Mouse (Mus musculus): ENCODE measurements around the gene Cpxm2.

Gene Cpxm2

DNA sequence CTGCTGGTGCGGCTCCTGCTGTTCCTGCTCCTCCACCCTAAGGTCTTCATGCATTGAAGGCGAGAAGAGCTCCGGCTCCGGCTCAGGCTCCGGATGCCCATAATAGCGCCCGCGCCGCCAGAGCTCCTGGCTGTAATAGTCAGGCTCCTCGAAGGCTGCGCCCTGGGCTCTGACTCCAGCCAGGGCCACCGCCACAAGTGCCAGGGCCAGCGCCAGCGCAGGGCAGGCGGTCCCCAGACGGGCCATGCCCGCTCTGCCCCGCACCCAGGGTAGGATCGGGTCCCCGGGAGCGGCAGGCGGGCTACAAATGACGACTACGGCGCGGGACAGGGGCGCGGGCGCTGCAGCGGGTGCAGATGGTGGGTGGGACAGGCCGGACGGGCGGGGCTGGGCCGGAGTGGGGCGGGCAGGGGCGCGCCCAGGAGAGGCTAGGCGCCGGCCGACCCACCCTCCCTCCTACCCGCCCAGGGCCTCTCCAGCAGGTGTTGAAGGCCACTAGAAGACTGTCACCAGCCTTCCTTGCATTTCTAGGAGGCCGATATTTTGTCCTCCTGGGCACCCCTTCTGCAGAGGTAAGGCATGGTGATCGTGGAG is at the start of gene Cpxm2:
Gene Cpxm2, minus strand, starts transcription at position 372 of the 594 bp plus-strand sequence.
- peak; percentile 28 for DNase-seq

GRCm38 (mm10) chr7:132204073-132204612 is 49.6 kb upstream of the Cpxm2 start:
- no peak for DNase-seq

- DNase-seq = no peak
These were observed 45.1 kb upstream of the Cpxm2 start for GRCm38 (mm10) chr7:132199686-132200085.

DNA sequence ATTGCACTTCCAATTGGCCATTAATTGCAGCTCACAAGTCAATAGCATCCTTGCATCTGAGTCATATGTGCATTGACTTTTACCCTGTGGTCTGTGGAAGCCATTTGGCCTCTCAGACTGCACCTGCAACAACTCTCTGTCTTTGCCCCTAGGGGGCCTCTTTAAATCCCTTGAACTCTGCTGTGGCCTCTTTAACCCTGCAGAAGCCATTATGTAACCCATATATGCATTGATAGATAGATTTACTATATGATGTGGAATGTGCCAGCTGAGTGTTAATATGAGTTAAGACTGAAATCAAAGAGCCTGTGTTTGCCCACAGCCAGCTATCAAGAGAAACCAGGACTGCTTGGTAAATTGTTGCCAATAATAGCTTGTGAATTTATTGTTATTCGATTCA is 44.3 kb upstream of the Cpxm2 start:
- no peak for DNase-seq

DNA sequence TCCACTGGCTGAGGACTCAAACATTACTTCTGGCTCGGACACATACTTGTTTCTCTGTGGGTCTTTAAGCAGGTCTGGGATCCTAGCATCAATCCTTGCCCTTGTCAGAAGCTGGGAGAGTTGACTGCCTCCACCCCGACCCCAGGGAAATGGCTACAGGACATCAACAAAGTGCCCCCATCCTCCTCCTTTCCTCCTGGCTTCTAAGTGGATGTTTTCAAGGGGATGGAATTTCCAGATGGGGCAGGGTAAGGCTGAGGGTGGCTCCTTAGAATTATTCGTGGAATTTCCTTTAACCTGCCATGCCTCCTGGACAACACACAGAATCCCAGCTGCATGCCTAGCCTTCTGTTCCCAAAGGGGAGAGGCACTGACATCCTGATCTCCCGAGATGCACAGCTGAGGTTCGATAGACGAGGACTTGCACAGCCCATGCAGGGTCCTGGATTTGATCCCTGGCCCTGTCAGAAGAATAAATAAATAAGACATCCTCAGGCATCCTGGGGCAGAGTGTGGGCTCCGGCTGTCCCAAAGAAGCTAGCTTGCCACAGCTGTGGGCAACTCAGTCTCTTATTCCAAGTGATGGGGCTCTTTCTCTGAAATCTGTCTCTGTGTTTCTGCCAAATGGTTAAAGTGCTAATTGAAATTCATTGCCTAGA is 43.4 kb upstream of the Cpxm2 start:
- DNase-seq = no peak

DNA sequence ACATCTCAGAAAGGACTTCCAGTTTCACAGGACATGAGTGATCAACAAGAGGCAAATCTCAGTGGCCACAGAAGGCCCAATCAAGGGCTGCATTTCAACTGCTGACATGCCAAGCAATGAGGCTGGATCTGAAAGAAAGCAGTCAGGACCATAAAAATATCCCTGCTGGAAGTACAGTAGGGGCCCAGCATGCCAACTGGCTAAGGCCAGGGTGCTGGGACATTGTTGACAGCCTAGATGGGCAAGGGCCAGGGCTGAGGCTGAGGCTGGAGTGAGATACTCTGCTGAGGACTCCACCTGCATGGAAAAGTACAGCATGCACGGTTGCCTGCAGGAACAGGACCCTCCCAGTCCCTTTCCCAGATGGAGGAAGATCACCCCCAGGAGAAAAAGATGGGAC is 42.0 kb upstream of the Cpxm2 start:
- no peak for DNase-seq

DNA sequence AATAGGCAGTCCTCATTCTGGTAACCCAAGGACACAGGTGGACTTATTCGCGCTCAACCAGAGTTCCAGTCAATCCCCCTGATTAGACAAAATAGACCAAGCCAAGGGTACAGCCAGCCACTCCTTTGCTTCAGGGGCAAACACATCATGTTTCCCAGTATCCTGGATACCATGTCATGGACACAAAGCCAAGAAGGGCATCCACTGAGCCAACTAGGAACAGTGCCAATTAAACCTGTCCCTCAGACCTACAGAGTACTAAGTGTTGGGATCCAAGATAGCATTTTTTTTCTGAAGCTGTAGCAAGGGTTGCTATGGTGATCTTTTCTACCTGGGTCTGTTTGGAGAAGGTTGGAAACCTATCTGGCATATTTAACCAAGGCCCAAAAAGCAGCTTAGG is 39.1 kb upstream of the Cpxm2 start:
- no peak for DNase-seq

GRCm38 (mm10) chr7:132187456-132187855 is 32.9 kb upstream of the Cpxm2 start:
- no peak for DNase-seq

DNA sequence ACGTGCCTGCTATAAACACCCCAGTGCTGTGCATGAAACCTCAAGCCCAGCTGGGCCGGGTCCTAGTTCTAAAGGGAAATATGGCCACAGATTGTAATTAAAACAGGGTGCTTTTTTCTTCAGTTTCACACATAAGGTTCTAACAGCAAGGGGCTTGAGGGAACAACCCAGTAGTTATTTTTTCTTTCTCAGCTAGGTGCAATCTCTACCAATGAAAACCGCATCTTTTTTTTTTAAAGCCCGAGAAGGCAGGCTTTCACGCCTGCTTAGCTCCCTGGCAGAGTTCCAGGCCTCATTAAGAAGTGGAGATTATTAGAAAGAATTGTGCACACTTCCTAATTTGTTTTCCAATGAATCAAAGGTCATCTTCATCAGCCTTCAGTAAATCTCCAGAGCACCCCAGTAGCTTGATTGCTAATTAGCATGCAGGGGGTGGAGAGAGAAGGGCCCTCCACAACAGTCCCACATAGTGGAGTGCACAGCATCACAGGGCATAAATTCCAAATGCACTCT is 29.4 kb upstream of the Cpxm2 start:
- DNase-seq = peak; percentile 34

DNA sequence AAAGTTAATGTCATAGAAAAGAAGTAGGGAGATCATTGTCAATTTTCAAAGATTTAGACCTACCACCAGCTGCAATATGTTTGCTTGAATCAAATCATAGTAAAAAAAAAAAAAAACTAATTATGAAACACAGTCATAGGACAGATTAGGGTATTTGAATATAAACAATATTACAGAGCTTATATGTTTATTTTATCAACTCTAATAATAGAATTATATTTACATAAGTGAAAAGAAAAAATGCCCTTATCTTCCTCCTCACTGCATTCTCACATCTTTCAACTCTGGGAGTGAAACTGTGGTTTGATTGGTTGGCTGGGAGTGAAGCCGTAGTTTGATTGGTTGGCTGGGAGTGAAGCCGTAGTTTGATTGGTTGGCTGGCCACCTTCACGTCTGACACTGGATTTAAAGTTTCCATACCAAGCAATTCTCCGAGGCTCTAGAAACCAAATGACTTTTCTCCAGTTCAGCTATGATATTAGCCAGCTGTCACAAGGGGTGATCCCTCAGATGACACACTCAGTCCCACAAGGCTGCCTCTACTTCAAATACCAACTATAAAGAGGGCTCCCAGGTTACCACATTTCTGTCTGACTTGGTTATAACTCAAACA is 27.2 kb upstream of the Cpxm2 start:
- no peak for DNase-seq

- no peak for DNase-seq
These were observed 26.5 kb upstream of the Cpxm2 start for GRCm38 (mm10) chr7:132181042-132181441.

- DNase-seq = no peak
These were observed 24.5 kb upstream of the Cpxm2 start for GRCm38 (mm10) chr7:132179049-132179448.

DNA sequence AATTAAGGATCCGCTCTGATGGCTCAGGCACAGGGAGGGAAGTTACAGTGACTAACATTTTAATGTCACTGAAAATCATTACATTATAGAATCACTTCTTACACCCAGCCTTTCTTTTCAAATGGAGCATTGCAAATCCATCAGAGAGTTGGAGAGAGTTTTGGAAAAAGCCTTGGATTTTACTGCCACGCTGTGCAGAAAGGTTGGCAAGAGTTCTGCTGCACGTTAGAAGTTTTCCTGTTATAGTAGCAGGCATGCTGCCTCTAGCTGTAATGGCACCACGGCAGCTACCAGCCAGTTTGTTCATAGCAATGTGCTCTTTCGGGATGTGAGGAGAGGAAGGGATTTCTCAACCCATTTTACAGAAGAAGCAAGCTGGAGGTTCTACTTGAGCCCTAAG is 20.2 kb upstream of the Cpxm2 start:
- no peak for DNase-seq

DNA sequence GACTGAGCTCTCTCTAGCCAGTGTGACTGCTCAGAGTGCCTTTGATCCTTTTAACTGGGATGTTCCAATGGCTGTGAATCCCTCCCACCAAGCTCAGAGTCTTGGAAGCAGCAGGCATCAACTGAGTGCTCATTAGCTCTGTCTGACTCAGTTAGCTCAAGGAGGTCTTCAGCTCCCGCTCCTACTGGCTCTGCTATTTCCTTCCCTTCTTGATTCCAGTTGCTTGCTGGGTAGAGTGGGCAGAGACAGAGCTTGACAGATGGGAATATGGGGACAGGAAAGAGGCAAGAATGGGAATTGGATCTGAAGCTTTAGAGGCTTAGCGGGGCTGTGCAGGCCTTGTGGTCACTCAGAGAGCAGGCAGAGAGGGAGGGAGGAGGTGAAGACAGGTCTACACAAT is 19.8 kb upstream of the Cpxm2 start:
- no peak for DNase-seq

DNA sequence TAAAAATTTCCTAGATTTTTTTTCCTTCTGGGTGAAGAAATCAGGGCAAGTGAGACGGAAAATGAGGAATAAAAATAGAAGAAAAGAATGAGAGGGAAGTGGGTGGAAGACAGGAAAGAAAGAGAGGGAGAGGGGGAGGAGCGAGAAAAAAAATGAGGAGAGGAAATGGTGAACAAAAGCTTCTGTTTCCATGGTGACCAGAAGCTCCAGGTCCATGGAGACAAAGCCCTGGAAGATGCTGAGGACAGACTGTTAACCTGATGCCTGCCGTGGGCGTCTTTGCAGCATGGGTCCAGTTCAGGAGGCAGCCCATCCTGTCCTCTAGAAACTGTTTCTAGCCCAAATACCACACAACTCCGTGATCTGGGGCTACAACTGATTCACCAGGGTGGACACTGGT is 17.7 kb upstream of the Cpxm2 start:
- DNase-seq = no peak

- DNase-seq = no peak
These were observed 17.2 kb upstream of the Cpxm2 start for GRCm38 (mm10) chr7:132171716-132172115.

DNA sequence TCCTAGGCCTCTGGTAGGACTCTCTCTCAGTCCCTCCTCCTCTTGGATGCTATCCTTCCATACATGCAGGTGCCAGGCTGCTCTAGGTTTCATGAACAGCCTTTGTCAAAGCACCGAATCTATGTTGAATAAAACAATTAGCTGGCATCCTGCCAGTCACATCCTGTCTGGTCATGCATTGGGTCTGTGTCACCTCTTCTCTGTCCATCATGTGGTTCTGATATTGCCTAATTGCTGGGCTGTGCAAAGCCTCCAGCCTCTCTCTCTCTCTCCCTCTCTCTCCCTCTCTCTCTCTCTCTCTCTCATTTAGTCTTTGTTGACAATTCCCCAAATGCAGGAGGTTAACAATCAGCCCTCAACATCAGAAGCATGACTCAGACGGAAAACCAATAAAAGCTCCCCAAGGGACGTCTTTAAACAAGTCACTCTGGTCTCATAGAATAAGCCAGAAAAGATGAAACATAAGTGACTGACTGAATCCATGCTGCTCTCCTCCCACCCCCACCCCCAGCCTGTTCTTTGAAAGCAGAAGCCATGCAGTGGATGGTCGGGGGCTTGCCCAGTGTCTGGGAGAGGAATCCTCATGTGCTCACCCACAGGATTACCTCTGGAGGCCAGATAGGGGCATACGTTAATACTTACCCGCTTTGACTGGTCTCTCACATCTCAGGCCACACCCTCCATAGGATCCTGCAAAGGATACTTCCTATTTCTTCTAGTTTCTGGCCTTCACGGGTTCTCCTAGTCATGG is 15.1 kb upstream of the Cpxm2 start:
- no peak for DNase-seq

DNA sequence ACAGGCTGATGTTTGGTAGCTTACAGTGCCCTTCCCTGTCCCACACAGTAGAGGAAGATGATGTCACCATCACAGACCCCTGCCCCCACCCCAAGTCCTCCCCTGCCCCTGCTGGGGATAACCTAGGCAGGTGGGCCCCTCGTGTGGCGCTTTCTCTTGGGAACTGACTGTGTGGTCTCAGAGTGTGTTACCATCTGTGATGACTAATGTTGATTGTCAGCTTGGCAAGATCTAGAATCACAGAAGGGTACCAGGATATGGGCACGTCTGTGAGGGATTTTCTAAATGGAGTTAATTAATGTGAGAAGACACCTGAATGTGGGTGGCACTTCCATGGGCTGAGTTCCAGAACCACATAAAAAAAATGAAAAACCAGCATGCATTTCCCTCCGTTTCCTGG is 12.7 kb upstream of the Cpxm2 start:
- no peak for DNase-seq

GRCm38 (mm10) chr7:132162254-132162653 is 7.7 kb upstream of the Cpxm2 start:
- DNase-seq = no peak

- DNase-seq = no peak
These were observed 3.9 kb upstream of the Cpxm2 start for GRCm38 (mm10) chr7:132158321-132159025.

GRCm38 (mm10) chr7:132153725-132154147 is 803 bp downstream of the Cpxm2 start:
- peak; percentile 45 for DNase-seq

GRCm38 (mm10) chr7:132145227-132145800 is 9.2 kb downstream of the Cpxm2 start:
- peak; percentile 22 for DNase-seq
